Mouse (Mus musculus) regulatory T cell (primary cell): ENCODE results near the gene Ptprj.

Experiments used
- in situ Hi-C: fragments of 300-600 bp; cut with MboI, MseI; formaldehyde crosslinking; loops from one replicate; pipeline ENCODE4 v1.15.1; 2025; ENCODE audit warnings: high pct_unique_total_duplicates

Ptprj gene

DNA sequence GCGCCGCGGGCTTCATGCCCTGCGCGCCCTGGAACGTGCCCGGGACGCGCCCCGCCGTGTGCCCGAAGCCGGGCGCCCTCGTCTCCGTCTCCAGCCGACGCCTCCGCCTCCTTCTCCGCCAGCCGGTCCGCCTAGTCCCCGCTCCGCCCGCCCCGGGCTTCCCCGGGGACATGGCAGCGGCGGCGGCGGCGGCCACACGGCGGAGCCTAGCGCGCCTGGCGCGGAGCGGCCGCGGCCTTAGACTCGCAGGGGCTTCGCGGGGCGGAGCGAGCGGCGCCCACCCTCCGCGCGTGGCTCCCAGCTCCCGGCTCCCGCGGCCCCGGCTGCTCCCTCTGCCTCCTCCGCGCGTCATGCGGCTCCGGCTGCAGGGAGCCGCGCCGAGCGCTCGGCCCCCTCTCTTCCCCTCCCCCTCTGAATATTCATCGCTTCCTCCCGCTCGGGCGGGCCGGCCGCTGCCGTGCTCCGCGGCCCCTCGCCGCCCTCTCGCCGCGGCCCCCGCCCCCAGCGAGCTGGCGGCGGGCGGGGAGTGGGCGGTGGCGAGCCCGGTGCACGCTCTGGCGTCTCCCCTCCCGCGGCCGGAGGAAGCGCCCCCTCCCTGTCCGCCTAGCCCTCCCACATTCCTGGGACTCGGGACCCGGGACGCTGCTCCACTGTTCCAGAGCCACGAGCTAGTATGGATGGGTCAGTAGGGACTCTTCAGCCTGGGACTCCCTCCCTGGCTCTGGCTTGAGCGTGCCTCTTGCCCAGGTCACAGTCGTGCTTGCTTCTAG, at the start of gene Ptprj:
Gene Ptprj, minus strand, starts transcription at position 412 of the 770 bp plus-strand sequence.
- in situ Hi-C loops, result no loop called here

DNA sequence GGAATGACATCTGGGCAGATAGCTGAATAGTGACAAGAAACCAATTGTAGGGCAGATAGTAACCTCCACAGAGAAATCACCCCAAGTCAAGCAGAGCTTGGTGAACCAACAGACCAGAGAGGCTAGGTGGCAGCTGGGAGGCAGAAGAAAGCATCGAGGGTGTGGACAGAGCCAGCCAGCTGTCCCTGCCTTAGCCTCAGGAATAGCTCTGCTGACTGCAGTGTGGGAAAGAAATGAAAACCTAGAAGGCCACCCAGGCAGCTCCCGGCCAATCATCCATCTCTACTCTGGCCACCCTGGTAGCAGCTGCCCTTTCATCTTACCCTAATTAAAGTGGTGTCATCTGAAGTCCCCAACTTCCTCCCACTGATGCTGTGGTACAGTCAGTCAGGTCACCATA, 49.1 kb upstream of the Ptprj start:
- in situ Hi-C loops, result no loop called here

DNA sequence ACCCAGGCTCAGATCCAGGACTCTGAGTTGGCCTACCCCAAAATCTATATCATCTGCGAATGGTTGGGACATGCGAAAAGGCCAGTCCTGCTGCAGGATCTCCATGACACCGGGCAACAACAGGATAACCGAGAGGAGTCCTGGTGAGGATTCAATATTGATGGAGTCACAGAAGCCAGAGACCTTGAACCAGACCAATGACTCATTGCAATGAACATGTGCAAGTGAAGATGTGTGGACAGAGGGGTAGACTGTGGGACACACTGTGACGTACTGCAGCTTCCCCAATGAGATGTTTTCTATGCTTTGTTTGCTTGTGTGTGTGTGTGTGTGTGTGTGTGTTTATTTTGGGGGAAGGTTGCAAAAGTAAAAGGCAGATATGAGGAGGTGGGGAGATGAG, 47.8 kb upstream of the Ptprj start:
- in situ Hi-C loops, result no loop called here

DNA sequence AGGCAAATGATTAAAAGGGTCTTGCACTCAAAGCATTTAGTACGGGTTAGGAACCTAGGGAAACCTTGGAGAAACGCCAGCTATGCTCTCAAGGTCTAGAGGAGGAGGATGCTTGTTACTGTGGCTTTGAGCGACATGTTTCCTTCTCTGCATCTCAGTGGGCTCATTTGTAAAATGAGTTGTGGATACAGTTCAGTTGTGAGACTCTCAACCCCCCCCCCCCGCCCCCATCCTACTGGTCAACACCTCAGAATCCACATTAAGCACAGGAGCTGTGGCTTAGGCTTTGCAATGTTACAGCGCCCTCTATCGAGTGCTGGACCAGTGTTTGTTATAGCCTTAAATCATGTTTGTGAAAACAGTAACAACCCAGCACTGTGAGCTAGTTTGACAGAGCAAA, 44.5 kb upstream of the Ptprj start:
- in situ Hi-C loops, result no loop called here

DNA sequence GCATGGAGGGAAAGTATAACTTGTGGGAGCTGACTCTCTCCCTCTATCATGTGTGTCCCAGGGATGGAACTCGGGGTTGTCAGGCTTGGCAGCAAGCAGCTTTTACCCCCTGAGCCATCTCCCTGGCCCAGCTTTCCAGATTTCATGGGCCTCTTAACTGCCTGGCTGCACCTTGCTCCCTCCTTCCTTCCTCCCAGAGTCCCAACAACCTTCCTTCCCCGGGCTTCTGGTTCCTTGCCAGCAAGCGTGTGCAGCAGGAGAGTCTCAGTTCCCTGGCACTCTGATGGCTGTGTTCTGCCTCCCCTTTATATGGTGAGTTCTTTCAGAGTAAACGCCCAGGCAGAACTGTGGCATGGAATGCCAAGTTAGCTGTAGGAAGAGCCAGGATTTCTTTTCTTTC, 43.9 kb upstream of the Ptprj start:
- in situ Hi-C loops, result no loop called here

DNA sequence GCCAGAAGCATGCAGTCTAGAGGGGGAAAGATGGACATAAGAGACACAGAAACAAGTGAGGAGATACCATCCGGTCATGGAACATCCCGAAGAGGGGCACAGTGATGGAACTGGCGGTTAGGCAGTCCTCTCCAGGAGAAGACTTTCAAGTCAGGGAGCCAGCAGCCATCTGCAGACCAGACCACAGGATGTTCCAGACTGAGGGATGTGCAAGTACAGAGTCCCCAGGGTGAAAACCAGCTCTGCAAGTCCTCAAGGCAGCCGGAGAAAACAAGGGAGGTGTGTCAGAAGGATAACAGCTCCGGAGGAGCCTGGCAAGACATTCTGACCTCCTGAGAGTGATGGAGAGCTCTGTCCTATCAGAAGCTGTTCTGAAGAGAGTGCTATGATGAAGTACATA, 40.4 kb upstream of the Ptprj start:
- in situ Hi-C loops, result no loop called here

DNA sequence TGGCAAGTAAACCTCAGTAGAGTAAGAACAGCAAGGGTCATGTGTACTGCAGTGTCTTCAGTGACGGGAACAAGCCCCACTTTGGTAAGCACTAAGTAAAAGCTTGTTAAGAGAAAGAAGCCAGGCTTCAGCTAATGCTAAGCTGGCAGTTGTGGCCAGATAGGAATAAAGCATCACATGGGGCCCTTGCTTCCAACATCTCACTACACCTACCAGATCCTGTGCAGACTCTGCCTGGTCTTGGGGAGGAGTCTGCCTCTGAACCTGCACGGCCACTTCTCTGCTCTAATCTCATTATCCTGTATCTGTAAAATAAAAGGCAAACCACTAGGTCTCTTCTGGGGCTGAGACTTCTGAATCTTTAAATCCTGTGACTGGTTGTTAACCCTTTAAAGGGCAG, 39.2 kb upstream of the Ptprj start:
- in situ Hi-C loops, result no loop called here

DNA sequence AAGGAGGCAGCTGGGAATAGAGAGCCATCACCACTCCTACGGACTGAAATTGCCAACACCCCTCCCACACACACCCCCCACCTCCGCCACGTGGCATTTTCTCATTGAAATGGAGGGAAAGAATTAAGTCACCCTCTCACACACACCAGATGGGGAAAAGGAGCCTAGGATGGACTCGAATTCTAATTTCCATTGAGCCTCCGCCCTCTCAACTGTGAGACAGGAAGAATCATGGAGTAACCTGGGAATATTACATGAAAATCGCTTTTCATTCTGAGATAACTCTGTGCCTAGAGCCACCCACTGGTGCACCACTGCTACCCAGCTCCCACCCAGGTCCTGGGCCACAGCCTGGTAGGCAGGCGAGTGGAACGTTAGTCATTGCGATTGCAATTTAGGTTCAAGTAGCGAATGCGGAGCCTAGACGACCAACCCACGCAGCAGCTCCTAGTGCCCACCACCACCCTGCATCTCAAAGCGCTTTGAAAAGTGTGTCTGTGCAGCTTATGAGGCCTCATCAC, 34.3 kb upstream of the Ptprj start:
- in situ Hi-C loops, result no loop called here

DNA sequence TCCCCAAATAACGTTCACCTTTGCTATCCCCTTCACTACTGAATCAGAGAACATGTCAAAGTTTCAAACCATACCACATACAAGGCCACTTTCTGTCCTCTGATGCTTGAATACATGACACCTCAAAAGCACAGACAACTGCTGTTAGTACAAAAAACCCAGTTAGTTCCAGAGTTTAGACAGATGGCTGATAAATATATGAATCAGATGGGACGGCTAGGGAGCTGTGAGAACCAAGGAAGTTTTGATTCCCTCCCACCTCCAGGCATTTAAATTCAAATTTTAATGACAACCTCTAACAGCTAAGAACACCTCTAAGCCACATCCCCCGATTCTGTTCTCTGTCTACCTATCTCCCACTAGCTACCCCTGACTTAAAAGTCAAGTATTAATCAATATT, 33.1 kb upstream of the Ptprj start:
- in situ Hi-C loops, result no loop called here

DNA sequence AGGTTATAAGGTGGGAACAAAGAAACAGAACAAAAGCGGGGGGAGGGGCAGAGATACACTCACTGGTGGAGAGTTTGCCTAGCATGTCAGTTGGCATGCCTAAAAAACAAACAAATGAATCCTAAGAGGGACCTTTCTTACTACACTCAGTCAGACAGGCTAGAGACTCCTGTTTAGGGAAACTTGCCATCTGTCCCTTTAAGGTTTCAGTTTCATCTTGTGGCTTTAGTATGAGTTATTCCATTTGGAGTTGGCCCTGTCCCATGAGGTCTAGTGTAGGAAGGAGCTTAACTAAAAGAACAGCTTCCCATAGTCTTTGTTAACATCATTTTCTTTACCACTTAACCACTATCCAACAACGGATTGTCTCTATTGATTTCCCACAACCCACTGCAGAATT, 32.6 kb upstream of the Ptprj start:
- in situ Hi-C loops, result no loop called here

DNA sequence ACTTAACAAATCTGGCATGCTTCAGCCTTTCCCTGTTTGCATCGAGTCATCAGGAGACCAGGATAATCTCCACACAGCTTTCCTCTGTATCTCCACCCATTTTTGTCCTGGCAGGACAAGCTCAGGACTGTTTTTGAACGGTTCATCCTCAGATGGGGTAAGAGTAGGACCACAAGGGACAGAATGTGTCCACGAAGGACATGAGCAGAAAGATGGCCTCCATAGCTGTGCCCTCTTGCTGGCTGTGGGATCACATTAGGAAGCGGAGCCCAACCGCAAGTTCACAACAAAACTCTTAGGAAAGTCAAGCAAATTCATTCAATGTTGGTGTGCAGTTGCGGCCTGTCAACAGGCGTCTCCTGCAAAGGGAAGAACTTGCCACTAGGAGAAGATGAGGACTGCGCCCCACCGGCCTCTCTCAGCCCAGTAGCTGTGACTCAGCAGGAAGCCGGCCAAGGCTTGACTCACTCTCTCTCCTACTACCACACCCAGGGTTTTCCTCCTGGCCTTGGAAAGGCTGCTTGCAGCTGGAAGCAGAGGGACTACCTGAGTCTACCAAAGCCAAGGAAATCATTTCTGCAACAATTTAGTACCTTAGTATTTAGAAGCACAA, 31.6 kb upstream of the Ptprj start:
- in situ Hi-C loops, result no loop called here

DNA sequence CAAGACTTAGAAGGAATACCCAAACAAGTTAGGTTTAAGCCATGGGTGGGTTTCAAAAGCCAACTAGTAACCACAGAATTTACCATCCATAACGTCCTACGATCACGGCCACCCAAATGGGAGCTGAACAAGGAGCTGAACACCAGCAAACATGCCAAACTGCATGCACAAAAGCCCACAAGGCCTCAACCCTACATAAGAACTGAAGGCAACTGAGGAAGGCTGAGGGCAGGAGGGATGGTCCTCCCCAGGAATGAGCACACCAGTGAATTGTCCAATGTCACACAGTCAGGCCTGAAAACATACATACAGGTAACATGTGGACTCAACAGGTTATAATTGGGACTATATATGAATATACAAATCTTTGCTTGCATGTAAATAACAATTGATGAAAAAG, 20.6 kb upstream of the Ptprj start:
- in situ Hi-C loops, result no loop called here

DNA sequence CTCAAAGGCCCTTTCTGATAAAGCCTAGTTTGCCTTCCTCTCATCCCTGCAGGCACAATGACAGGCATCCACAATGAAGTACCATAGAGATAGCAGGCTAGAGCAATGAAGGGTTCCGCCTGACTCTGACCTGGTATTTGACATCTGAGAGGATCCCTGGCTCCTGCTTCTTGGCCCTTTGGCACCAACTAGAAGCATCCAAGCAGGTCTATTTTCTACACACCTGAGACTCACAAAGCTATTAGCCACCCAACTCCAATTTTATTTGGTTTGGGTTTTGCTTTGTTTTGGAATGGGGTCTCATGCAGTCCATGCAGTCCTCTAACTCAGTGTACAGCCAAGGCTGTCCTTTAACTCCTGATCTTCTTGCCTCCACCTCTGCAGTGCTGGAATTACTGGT, 7.7 kb upstream of the Ptprj start:
- in situ Hi-C loops, result no loop called here

DNA sequence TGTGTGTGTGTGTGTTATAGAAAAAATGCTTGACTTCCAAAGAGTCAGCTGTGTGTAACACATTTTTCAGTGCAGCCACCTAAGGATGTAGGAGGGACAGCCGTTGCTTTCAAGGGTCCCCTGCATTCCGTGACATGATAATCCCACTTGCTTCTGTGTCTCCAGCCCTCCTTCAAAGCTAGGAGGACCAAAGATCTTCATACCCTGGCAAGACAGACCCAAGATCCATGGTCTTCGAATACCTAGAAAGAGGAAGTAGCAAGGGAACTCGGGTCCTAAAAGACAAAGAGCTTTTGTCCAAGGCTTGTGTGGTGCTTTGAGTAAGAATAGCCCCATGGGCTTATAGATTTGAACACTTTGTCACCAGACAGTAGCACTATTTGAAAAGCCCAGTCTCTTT, 4.1 kb upstream of the Ptprj start:
- in situ Hi-C loops, result no loop called here

DNA sequence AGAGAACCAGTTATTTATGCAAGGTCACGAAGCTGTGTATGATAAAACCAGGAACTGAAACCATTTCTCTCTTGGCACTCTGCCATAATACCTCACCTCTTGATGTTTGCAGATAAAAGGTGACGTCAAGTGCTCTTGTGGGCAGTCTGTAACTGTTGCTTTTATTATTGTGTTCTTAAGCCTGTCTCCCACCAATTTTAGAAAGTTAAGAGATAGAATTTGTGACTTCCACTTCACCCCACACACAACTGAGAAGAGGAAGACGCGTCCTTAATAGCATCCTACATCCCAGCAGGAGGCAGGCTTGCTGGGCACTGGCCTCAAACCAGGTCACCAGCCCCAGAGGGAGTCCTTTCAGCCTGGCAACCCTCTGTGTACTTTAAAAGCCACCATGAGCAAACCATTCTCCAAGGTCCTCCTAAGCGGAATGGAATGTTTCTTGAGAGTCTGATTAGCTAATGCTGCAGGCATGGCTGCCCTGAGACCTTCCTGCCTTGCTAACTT, 3.2 kb upstream of the Ptprj start:
- in situ Hi-C loops, result no loop called here

DNA sequence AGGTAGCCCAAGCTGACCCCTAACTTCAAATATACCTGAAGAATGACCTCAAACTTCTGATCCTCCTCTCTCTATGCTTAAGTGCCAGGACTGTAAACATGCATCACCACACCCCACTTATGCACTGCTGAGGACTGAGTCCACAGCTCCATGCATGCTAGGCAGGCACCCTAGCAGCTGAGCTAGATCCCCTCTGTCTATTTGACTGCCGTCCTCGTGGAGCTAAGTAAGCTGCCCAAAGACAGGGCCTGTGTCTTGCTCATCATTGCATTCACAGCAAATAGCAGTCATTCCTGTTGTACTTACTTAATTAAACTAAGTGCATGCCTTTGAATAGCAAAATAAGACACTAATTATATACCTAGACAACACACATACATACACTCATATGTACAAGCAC, 2.4 kb upstream of the Ptprj start:
- in situ Hi-C loops, result no loop called here

DNA sequence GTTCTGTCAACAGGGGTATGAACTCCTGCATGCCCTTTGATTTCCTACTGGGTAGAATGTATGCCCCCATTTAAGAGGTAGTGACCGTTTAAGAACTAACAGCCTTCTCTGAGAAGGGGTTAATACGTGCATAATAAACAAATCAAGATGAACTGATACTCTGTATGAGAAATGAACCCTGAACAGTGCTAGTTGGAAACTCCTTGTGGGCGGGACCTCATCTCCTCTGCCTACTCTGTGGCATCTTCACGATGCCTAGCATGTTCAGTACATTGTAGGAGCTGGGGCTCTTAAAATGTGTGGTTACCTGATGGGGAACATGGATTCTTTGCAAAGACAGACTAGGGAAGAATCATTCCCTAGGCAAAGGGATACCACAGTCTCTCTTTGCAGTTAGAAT, 1.9 kb upstream of the Ptprj start:
- in situ Hi-C loops, result no loop called here

DNA sequence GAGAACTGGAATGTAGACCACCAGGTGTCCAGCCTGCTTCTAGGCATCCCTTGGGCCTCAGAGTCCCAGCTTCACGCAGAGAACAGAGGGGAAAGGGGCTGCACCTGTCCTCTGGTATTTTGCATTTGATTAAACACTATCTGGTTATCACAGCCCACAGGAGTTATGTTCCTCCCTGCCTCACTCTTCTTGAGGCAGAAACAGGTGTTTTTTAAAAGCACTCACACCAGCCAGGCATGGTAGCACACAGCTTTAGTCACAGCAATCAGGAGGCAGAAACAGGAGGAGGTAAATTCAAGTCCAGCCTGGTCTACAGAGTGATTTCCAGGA, 1.3 kb upstream of the Ptprj start:
- in situ Hi-C loops, result no loop called here

DNA sequence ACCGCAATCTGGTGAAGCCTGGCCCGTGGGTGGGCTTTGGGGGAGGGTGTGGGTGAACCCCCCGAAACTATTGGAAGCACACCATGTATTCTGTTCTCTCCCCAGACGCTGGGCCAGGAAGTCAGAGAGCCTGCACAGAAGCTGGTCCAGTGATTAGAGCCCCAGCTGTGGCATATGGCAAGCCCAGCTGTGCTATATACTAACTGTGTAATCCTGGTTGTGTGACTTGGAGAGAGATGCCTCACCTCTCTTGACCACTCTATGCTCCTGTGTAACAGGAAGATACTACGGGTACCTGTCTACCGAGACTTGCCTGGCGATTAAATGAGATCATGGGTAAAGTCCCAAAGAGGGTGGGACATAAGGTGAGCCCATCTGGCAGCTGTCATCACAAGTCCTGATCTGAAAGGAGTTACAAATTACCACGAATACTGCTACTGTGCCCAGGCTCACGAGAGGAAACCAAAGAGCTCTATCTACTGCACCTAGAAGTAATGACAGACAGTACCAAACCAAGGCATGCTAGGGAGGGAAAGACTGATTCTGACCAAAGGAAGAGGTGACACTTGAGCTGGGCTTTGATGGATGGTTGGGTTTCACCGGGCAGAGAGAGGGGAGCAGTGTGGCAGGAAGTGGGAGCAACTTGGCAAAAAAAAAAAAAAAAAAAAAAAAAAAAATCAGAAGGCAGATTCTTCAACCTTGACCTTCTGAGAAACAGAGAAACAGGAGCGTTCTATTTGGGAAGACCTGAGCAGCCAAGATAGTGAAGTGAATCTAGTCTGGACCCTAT, 754 bp upstream of the Ptprj start:
- in situ Hi-C loops, result no loop called here

DNA sequence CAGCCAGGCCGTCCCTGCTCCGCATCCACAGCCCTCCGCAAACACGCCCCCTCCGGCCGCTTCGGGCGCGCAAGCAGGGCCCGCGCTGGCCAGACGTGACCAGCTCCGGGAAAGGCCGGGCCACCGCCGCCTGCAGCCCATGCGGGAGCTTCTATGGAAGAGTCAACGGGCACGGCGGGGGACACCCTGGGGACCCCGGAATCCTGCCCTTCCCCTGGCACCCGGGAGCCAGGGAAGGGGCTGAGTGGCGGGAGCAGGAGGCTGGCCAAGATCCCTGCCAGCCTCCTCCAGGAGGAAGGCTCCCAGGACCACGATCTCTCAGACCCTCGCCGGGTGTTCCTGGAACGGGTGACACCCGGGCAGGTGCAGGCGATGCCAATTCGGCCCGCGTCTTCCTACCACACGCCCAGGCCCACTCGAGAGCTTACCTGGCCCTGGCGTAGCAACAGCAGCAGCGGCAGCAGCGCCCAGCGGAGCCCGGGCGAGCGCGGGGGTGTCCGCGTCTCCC, 665 bp downstream of the Ptprj start:
- in situ Hi-C loops, result no loop called here

DNA sequence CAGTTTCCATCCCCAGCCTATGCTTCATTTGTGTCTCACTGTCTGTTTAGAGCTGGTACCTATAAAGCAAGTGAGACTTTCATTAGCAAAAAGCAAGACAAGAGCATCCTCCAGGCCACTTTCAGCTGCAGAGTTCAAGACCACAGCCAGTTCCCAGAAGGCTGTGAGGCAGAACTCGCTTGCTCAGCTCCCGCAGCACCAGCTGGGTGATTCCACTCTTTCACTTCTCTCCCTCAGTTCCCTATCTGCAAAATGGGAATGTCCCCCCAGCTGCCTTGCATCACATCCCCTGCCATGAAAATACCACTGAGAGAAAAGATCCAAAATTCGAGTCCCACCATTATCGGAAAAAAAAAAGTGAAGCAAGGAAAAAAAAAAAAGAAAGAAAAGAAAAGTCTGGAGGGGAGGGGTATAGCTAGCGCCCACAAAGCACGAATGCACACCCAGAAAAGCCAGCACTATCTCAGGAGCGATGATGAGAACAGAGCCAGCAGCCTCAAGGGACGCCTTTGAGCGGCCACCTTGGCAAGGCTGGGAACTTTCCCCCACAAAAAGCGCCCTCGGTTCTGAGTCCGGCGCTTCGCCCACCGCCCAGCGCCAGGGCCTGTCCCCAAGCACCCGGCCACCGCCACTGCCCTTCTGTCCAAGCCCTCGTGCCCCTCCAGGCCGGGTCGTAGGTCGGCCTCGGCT, 1.3 kb downstream of the Ptprj start:
- in situ Hi-C loops, result no loop called here
